Mouse (Mus musculus) forebrain, postnatal 0 days (tissue): Measurements from ENCODE around the gene Gm3435. TPM values are rescaled to one million over a fixed set of nuclear protein-coding genes. Genes with fewer than 3 reads are reported as not detected.
"Not testable (repeated sequence)": the region's sequence is repeated elsewhere in the genome, so short reads cannot be mapped to it uniquely, and the experiment has no call there.

Experiments used
- ATAC-seq: fragments of 200-750 bp; cut with Nextera tagmentation; 2 replicates; pipeline ENCODE4 v1.8.0; 2017; ENCODE audit warnings: mild to moderate bottlenecking, moderate library complexity
- DNase-seq: peaks from one replicate; pipeline ENCODE4 v3.0.0-alpha.2; 2015
- H3K27ac ChIP-seq: fragments of 300-500 bp; sonication (generic); 2 replicates; pipeline ENCODE4 v1.5.1; 2014; ENCODE audit warnings: low read depth, mild to moderate bottlenecking, antibody characterized with exemption, low read length, moderate library complexity, mixed read lengths
- H3K27me3 ChIP-seq: fragments of 300-500 bp; sonication (generic); 2 replicates; pipeline ENCODE4 v1.6.1; 2014; ENCODE audit warnings: mild to moderate bottlenecking, low read length, mixed read lengths; ENCODE audit not compliant: insufficient read depth
- H3K36me3 ChIP-seq: fragments of 300-500 bp; sonication (generic); 2 replicates; pipeline ENCODE4 v1.6.1; 2014; ENCODE audit warnings: mild to moderate bottlenecking, moderate library complexity; ENCODE audit not compliant: insufficient read depth
- H3K4me1 ChIP-seq: fragments of 300-500 bp; sonication (generic); 2 replicates; pipeline ENCODE4 v1.6.1; 2014; ENCODE audit warnings: antibody characterized with exemption; ENCODE audit not compliant: insufficient read depth
- H3K4me2 ChIP-seq: fragments of 300-500 bp; sonication (generic); 2 replicates; pipeline ENCODE4 v1.6.1; 2014; ENCODE audit warnings: low read depth, mild to moderate bottlenecking, moderate library complexity
- H3K4me3 ChIP-seq: fragments of 300-500 bp; sonication (generic); 2 replicates; pipeline ENCODE4 v1.5.1; 2014; ENCODE audit warnings: low read depth, low read length, mixed read lengths
- H3K9ac ChIP-seq: fragments of 300-500 bp; sonication (generic); 2 replicates; pipeline ENCODE4 v1.6.1; 2014; ENCODE audit warnings: mild to moderate bottlenecking
- H3K9me3 ChIP-seq: fragments of 300-500 bp; sonication (generic); 2 replicates; pipeline ENCODE4 v1.6.1; 2016; ENCODE audit warnings: low read length
- WGBS: fragments of 180-500 bp; shearing (Covaris S2); extraction: QIAGEN DNeasy Blood & Tissue Kit; methylation state at CpG from one replicate; pipeline ENCODE4 v1.1.7; 2014; 5-methylcytosine and 5-hydroxymethylcytosine counted together
- polyA plus RNA-seq: library from polyadenylated mRNA; unstranded; fragments of >200 nt; fragmentation: Nextera tagmentation; extraction: Ambion mirVana; gene quantifications from 2 replicates; pipeline ENCODE4 v1.2.1, GENCODE M21; 2015
- total RNA-seq: library from RNA; depleted of rRNA; stranded (reverse); fragments of >200 nt; gene quantifications from 2 replicates; pipeline ENCODE4 v1.2.3, GENCODE M21; 2014

Gene Gm3435
- total and polyA plus RNA-seq, 2 experiments from 2014 or later, result 4.4 to 10.3 TPM

DNA sequence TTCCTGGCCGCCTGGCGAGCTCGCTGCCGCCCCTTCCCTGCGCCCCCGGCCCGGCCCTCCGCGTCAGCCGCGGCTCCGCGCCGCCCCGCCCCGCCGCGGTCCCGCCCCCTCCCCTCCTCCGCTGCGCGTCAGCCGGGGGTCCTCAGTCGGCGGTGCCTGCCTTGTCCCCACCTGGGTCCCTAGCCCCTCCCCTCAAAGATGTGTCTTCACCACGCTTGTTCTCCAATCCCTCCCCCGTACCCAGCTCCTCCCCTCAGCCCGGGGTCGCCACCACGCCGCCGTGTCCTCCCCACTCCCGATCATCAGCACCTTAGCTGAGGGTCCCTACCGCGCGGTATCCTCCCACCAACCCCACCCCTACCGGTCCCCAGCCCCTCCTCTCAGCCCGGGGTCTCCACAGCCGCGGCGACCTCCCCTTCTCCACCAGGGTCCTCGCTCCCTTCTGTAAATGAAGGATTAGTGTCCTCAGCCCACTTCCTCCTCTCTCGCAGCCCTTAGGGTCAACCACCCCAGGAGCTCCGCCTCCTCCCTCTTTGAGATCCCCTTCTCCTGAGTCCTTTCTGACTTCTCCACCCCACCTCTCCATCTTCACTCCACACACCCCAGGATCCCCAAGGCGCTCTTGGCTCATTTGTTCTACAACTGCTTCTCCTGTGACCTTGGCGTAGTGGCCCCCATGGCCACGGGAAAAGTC lies 16.7 kb upstream of the Gm3435 start:
- H3K4me3 ChIP-seq, DNase-seq, H3K4me1 ChIP-seq, H3K27me3 ChIP-seq, H3K36me3 ChIP-seq, H3K27ac ChIP-seq, H3K9ac ChIP-seq, H3K9me3 ChIP-seq, H3K4me2 ChIP-seq: not testable (repeated sequence)
- WGBS, result no CpG with 5 or more reads among the region's 47 CpGs
- ATAC-seq, result peak; percentile 92

DNA sequence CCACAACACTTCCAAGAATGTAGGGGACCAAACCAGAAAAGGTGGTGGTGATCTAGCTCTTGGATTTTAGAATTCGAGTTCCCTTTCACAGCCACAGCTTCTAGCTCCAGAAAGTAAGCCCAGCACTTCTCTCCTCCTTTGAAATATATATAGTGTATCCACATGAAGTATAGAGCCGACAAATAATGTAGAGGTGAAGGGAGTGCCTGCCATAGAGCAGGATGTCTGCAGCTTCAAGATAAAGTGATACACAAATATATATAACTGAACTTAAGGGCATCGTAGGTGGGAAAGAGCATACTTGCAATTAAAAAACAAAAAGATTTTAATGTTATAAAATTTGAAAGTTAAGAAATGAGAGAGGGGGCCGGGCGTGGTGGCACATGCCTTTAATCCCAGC lies 15.8 kb upstream of the Gm3435 start:
- not testable (repeated sequence) for H3K4me2 ChIP-seq
- no CpG with 5 or more reads among the region's 5 CpGs for WGBS

DNA sequence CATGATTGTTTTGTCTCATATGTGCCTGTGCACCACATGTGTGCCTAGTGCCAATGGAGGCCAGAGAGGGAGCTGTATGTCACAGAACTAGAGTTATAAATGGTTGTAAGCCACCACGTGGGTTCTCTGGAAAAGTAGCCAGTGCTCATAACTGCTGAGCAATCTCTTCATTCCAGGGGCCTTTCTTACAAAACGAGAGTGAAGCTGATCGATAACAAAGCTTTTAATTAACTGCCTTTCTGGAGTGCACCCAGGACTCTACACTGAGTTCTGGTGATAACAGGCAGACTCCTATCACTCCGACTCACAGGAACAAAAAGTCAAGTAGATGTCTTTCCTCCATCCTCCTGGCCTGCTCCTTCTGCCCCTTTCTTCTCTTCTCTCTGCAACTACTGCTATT lies 9.9 kb upstream of the Gm3435 start:
- no CpG with 5 or more reads among the region's 4 CpGs for WGBS
- not testable (repeated sequence) for ATAC-seq

More for the DNA sequence above, 15.8 kb upstream of the Gm3435 start:
- not testable (repeated sequence) for H3K4me3 ChIP-seq, ATAC-seq, H3K27ac ChIP-seq, H3K36me3 ChIP-seq, DNase-seq, H3K4me1 ChIP-seq, H3K9me3 ChIP-seq, H3K9ac ChIP-seq, H3K27me3 ChIP-seq

DNA sequence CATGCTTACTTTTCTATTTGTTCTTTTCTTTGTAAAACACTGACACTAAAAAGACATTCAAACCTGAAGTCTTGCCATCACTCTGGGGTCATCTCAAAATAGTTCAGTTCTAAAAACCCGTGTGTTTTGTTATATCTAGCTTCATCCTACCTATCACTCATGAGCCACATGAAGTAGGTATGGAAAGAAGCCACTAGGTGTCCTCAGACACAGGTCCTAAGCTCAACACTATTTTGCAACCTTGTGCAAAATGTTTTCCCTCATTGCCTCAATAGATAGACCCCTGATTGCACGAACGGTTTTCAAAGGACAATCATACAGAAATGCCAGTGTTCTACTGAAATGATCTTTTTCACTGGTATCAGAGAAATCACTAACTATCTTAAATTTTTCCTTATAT lies 888 bp upstream of the Gm3435 start:
- H3K9me3 ChIP-seq, H3K9ac ChIP-seq, H3K27ac ChIP-seq, H3K27me3 ChIP-seq, H3K36me3 ChIP-seq, ATAC-seq, H3K4me2 ChIP-seq, H3K4me1 ChIP-seq, H3K4me3 ChIP-seq, DNase-seq: not testable (repeated sequence)
- no CpG with 5 or more reads among the region's 3 CpGs for WGBS

More for the DNA sequence above, 9.9 kb upstream of the Gm3435 start:
- not testable (repeated sequence) for DNase-seq, H3K4me2 ChIP-seq, H3K36me3 ChIP-seq, H3K27ac ChIP-seq, H3K9ac ChIP-seq, H3K27me3 ChIP-seq, H3K4me3 ChIP-seq, H3K4me1 ChIP-seq, H3K9me3 ChIP-seq

DNA sequence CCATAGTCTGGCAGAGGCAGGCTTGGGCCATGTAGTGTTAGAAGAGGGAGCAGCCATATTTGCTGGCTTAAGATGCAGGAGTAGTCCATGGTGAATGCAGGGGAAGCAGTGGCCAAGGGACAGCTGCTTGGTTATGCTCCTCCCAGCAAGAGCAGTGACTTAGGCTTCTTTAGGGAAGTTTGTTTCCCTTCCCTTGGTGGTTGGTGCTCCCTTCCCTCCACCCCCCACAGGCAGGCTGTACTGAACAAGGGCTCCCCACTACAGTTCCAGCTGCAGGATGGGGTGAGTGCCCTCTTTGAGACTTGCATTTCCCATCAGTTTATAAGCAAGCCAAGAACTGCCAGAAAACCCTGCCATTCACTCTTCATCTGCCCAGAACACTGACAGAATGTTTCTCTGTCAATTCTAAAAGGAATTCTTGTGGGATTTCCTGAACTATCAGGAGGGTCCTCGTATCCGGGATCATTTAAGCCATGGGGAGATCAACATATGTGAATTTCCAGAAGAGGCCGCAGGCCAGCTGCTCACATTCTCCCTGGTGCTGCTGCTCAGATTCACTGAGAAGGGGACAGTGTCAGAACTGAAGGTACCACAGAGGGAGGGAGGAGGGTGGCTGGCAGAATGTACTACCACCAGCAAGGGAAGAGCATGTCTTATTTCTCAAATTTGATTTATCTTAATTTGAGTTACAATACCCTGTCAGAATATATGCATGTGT lies 11.7 kb downstream of the Gm3435 start:
- H3K4me3 ChIP-seq, H3K9me3 ChIP-seq, H3K36me3 ChIP-seq, H3K27me3 ChIP-seq, ATAC-seq, H3K4me2 ChIP-seq, DNase-seq, H3K9ac ChIP-seq, H3K27ac ChIP-seq, H3K4me1 ChIP-seq: not testable (repeated sequence)
- 78% methylated on average over 3 of the region's 3 CpGs for WGBS

DNA sequence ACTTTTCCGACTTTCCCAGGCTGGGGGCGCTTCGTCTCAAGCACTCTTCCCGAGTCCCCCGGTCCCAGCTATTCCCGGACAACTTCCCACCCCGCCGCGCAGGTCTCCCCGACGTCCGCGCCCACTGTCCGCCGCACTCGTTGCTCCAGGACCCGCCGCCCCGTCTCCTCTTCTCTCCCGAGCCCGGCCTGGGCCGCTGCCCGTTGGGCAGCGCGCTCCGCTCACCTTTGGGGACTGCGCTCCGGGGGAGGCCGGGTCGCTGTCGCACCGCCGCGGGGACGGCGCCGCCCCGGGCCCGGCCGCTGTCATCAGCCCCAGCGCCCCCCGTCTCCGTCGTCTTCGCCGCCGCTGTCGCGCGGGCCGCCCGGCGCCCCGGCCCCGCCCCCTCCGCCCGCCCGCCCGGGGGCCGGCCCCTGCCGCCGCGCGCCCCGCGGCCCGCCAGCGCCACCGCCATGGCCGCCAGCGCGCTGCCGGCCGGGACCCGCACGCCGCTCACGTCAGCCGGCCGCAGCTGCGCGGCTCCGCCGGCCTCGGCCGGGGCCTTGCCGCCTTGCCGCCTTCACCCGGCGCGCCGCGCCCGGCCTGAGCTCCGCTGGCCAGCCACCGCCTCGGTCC lies 14.0 kb downstream of the Gm3435 start:
- not testable (repeated sequence) for H3K27ac ChIP-seq, H3K4me2 ChIP-seq, H3K4me3 ChIP-seq, H3K9me3 ChIP-seq, H3K27me3 ChIP-seq, DNase-seq, H3K36me3 ChIP-seq, H3K4me1 ChIP-seq, H3K9ac ChIP-seq
- ATAC-seq, result peak; percentile 83
- WGBS, result no CpG with 5 or more reads among the region's 97 CpGs

DNA sequence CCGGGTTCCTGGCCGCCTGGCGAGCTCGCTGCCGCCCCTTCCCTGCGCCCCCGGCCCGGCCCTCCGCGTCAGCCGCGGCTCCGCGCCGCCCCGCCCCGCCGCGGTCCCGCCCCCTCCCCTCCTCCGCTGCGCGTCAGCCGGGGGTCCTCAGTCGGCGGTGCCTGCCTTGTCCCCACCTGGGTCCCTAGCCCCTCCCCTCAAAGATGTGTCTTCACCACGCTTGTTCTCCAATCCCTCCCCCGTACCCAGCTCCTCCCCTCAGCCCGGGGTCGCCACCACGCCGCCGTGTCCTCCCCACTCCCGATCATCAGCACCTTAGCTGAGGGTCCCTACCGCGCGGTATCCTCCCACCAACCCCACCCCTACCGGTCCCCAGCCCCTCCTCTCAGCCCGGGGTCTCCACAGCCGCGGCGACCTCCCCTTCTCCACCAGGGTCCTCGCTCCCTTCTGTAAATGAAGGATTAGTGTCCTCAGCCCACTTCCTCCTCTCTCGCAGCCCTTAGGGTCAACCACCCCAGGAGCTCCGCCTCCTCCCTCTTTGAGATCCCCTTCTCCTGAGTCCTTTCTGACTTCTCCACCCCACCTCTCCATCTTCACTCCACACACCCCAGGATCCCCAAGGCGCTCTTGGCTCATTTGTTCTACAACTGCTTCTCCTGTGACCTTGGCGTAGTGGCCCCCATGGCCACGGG lies 14.7 kb downstream of the Gm3435 start:
- not testable (repeated sequence) for H3K27me3 ChIP-seq, H3K36me3 ChIP-seq, DNase-seq, H3K4me3 ChIP-seq, H3K4me2 ChIP-seq, H3K9ac ChIP-seq, H3K27ac ChIP-seq, H3K9me3 ChIP-seq, H3K4me1 ChIP-seq
- ATAC-seq, result peak; percentile 89
- no CpG with 5 or more reads among the region's 48 CpGs for WGBS

DNA sequence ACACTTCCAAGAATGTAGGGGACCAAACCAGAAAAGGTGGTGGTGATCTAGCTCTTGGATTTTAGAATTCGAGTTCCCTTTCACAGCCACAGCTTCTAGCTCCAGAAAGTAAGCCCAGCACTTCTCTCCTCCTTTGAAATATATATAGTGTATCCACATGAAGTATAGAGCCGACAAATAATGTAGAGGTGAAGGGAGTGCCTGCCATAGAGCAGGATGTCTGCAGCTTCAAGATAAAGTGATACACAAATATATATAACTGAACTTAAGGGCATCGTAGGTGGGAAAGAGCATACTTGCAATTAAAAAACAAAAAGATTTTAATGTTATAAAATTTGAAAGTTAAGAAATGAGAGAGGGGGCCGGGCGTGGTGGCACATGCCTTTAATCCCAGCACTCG lies 15.5 kb downstream of the Gm3435 start:
- H3K9me3 ChIP-seq, DNase-seq, H3K27me3 ChIP-seq, H3K36me3 ChIP-seq, H3K4me2 ChIP-seq, H3K9ac ChIP-seq, ATAC-seq, H3K4me1 ChIP-seq, H3K4me3 ChIP-seq, H3K27ac ChIP-seq: not testable (repeated sequence)
- no CpG with 5 or more reads among the region's 6 CpGs for WGBS

DNA sequence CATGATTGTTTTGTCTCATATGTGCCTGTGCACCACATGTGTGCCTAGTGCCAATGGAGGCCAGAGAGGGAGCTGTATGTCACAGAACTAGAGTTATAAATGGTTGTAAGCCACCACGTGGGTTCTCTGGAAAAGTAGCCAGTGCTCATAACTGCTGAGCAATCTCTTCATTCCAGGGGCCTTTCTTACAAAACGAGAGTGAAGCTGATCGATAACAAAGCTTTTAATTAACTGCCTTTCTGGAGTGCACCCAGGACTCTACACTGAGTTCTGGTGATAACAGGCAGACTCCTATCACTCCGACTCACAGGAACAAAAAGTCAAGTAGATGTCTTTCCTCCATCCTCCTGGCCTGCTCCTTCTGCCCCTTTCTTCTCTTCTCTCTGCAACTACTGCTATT lies 21.4 kb downstream of the Gm3435 start:
- ATAC-seq, result not testable (repeated sequence)

DNA sequence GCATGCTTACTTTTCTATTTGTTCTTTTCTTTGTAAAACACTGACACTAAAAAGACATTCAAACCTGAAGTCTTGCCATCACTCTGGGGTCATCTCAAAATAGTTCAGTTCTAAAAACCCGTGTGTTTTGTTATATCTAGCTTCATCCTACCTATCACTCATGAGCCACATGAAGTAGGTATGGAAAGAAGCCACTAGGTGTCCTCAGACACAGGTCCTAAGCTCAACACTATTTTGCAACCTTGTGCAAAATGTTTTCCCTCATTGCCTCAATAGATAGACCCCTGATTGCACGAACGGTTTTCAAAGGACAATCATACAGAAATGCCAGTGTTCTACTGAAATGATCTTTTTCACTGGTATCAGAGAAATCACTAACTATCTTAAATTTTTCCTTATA lies 30.5 kb downstream of the Gm3435 start:
- not testable (repeated sequence) for DNase-seq, H3K27me3 ChIP-seq, H3K4me1 ChIP-seq, H3K27ac ChIP-seq, H3K4me3 ChIP-seq, H3K36me3 ChIP-seq, ATAC-seq, H3K4me2 ChIP-seq, H3K9ac ChIP-seq, H3K9me3 ChIP-seq
- WGBS, result no CpG with 5 or more reads among the region's 3 CpGs

More for the DNA sequence above, 21.4 kb downstream of the Gm3435 start:
- no CpG with 5 or more reads among the region's 4 CpGs for WGBS
- not testable (repeated sequence) for H3K9ac ChIP-seq, DNase-seq, H3K4me1 ChIP-seq, H3K9me3 ChIP-seq, H3K4me2 ChIP-seq, H3K27ac ChIP-seq, H3K36me3 ChIP-seq, H3K27me3 ChIP-seq, H3K4me3 ChIP-seq
